Mouse (Mus musculus) brown adipose tissue, adult 24 weeks (tissue): Measurements from ENCODE around the gene Add2. TPM values are rescaled to one million over a fixed set of nuclear protein-coding genes. Genes with fewer than 3 reads are reported as not detected.

Source experiments
- H3K27ac ChIP-seq: fragments of 200-500 bp; replicated peaks from 2 replicates; pipeline ENCODE4 v1.5.1; 2012; ENCODE audit warnings: low read depth, mild to moderate bottlenecking, low read length
- H3K4me1 ChIP-seq: fragments of 200-500 bp; 2 replicates; pipeline ENCODE4 v1.6.1; 2012; ENCODE audit warnings: low read length, mixed read lengths; ENCODE audit not compliant: control insufficient read depth, insufficient read depth, insufficient read length
- H3K4me3 ChIP-seq: fragments of 200-500 bp; 2 replicates; pipeline ENCODE4 v1.5.1; 2012; ENCODE audit warnings: low read depth, mild to moderate bottlenecking, low read length, moderate library complexity; ENCODE audit not compliant: insufficient read depth
- polyA plus RNA-seq: library from polyadenylated mRNA; stranded (reverse); fragments of >200 nt; gene quantifications from 2 replicates; pipeline ENCODE4 v1.2.4, GENCODE M21; 2012; ENCODE audit not compliant: missing spikeins, insufficient read depth, insufficient read length

The Add2 gene
- polyA plus RNA-seq, 1 experiment = not detected

DNA sequence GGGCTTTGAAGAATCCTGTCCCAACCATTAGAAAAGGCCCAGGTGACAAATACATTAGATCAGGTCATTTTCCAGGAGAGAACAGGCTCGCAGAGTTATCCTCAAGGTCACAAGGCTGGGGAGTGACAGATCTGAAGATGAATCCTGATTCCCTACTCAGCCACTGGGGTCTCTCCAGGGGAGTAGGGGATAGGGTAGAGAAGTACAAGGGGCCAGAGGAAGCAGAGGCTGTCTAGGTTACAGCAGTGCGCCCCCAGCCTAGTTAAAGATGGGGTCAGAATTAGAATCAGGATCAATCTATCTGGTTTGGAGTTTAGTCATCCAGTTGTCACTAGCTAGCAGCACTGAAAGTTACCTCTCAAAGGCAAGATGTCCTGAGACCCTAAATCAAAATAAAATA is 331 bp upstream of the Add2 start:
- no peaks in the 10 kb centered on the region for H3K4me1 ChIP-seq
- no peak overlapping the region for H3K4me3 ChIP-seq
- no peak overlapping the region for H3K27ac ChIP-seq

DNA sequence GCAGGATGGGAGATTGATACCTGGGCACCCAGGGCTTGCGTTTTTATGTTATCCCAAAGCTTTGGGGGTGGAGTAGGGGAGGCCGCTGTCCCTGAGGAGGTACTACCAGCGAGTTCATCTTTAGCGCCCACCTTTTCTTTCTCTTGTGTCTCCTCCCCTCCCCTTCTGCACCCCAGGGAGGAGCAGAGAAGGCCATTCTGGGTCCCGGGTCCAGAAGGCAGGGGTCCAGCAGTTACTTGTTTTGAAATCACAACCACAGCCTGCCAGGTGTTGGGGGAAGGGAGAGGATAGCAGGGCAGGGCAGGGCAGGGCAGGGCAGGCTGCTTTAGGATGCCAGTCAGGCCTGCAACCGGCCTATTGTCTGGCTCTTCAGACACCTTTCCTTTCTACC is 837 bp downstream of the Add2 start:
- Histone ChIP-seq H3K4me1 (no peaks in the 10 kb centered on the region), H3K4me3 (no peak overlapping the region), H3K27ac (no peak overlapping the region)

DNA sequence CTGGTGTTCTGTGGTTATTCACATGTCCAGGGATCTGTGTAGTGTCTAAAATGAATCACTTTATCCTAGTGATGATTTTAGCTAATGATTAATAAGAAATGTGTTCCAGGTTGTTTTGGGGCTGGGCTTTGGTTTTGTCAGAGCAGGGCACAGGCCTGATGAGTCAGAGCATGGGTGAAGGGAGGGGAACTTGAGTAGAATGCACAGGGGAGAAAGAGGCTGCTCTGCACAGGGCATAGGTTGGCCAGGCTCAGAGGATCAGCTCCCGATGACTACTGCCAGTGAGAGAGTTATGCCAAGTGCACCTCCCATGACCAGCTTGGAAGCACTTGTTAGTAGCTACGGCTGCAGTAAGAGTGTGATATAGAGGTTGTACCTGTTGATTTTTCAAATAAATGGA is 3.0 kb downstream of the Add2 start:
- H3K27ac ChIP-seq = no peak overlapping the region
- H3K4me3 ChIP-seq = no peak overlapping the region
- H3K4me1 ChIP-seq = no peaks in the 10 kb centered on the region

DNA sequence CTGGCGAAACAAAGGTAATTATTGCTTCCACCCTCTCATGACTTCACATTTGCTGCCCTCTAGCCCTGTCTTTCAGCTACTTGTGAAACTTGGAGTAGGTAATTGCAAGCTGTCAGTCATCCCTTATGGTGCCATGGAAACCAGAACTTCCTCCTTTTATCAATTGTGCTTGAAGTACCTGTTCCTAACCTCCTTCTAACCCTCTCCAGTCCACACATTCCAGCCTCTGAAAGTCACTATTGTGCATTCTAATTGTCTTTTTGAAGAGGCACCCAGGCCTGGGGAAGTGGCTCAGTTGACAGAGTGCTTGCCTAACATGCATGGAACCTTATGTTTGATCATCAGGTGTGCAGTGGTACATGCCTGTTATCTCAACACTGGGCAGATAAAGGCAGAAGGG is 5.2 kb downstream of the Add2 start:
- H3K4me3 ChIP-seq = no peak overlapping the region
- no peak overlapping the region for H3K27ac ChIP-seq
- no peaks in the 10 kb centered on the region for H3K4me1 ChIP-seq

DNA sequence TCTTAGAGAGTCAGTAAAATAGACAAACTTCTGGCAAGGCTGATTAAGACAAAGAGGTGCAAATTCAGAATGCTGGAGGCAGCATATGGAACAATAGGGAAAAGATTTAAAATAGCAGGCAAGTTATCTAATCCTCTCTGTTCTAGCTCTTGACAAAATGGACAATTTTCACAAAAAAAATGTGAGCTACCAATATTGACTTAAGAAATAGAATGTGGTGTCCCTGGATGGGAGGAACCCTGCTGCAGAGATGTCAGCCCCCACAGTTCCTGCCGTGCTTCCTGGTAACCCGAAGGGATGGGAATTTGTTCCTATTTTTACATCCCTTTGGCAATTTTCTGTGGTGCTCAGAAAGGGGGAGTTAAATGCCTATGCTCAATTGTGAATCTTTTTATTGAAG is 10.4 kb downstream of the Add2 start:
- no peak overlapping the region for H3K4me3 ChIP-seq
- H3K27ac ChIP-seq = no peak overlapping the region
- H3K4me1 ChIP-seq = no peaks in the 10 kb centered on the region

DNA sequence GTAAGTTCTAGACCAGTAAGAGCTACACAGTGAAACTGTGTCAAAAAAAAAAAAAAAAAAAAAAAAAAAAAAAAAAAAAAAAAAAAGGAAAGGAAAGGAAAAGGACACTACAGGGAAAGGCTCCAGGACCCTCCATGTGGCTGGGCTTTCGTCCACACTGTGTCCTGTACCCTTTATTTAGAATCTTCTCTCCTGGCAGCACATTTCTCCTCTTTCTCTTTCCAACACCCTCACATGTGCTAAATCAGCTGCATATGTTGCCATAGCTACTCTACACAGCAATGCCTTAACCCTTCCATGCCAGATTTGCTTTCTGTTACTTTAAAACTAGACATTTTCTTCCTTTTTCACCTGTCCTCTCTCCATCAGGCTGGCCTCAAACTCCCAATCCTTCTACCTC is 11.7 kb downstream of the Add2 start:
- no peak overlapping the region for H3K27ac ChIP-seq
- no peaks in the 10 kb centered on the region for H3K4me1 ChIP-seq
- H3K4me3 ChIP-seq = no peak overlapping the region

DNA sequence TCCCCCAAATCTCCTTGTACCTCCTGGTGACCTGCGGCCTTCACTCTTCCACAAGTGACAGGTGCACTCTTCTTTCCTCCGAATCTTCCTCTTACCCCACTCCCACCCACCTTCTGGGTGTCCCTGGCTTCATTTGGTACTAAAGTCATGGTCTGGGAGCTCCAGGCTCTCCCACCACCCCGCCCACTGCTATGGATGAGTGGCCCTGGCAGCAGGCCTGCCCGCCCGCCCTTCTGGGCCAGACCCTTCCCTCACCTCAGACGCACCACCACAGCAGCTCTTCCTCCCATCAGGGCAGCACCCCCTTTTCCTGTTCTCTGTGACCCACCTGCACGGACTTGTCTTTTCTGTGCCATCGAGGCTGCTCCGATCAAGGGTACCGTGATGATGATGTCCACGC is 19.0 kb downstream of the Add2 start:
- no peaks in the 10 kb centered on the region for H3K4me1 ChIP-seq
- no peak overlapping the region for H3K27ac ChIP-seq
- no peak overlapping the region for H3K4me3 ChIP-seq

DNA sequence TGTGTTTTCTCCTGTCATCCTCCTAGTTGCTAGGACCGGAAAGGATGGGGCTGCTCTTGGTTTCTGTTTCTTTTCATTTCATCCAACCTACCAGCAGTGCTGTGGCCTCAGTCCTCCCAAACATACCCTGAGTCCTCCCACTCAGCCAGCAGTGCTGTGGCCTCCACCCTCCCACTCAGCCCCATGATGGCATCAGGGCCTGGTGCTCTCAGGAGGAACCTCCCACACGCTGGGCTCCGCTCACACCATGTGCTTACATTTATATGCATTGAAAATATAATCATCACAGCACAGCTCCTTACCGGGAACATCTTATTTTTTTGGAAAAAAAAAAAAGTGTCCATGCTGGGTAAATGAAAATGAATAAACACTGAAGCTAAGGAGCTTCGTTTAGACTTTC is 20.0 kb downstream of the Add2 start:
- H3K27ac ChIP-seq = no peak overlapping the region
- no peak overlapping the region for H3K4me3 ChIP-seq
- H3K4me1 ChIP-seq = no peaks in the 10 kb centered on the region

DNA sequence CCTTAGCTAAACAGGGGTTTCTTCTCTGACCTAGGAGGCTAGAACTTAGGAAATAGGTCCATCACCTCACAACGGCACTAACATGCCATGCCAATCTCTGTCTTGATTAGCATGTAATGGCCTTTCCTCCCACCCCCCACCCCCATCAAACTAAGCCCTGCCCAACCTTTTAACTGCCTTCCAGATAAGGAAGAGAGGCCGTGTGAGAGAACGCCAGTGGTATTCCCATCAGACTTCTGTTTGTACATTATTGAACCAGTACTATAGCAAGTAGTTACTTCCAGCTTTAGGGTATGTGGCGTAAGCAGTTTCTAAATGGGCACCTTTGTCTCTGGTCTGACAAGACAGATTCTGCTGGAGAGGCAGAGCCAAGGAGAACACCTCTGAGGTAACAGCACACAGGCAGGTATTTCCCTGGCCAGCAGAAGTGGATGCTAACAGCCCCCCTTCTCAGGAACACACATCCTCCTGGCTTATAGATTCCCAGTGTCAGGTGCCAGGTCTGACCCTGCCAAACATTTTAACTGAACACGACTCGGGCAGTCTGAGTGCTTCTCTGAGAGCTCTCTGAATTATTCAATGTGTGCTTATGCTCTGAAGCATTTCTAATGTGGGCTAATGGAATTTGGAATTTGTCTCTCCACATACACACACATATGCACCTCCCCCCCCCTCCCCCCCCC is 22.2 kb downstream of the Add2 start:
- Histone ChIP-seq H3K4me1 (no peaks in the 10 kb centered on the region), H3K4me3 (no peak overlapping the region), H3K27ac (no peak overlapping the region)

DNA sequence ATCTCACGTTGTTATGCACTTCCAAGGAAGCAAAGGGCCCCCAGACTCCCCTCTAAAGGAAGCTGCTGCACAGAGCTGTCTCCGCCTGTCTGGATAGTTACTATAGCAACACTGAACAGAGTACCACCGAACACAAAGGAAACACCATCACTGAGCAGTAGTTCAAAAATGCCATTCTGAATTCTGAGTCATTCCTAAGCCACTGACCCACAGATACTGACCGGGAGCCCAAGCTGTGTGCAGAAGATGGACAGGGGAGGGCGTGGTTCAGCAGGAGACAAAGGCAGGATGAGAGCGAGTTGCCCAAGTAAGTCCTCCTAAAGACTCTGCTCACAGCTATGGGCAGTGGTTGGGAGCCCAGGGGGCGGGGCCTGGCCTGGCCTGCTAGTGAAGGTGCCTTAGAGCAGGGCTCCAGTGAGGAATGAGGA is 23.6 kb downstream of the Add2 start:
- no peak overlapping the region for H3K27ac ChIP-seq
- H3K4me1 ChIP-seq = no peaks in the 10 kb centered on the region
- no peak overlapping the region for H3K4me3 ChIP-seq

DNA sequence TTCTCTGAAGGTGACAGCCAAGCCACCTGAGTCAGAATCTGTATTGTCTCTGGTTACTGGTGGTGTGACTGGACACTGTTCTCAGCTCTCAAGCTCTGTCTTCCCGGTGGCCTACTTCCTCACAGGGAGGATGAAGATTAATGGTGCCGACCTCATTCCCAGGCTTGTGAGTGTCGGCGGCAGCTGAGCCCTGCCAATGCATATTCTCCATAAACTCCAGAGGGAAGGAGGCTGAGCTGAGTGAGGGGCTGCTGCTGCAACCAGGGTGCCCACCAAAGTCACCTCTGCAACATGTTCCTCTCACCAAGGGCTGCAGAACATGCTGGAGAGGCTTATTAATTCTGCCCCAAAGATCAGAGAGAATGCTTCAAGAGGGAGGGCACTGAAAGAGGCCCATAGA is 24.1 kb downstream of the Add2 start:
- no peak overlapping the region for H3K4me3 ChIP-seq
- H3K4me1 ChIP-seq = no peaks in the 10 kb centered on the region
- no peak overlapping the region for H3K27ac ChIP-seq

DNA sequence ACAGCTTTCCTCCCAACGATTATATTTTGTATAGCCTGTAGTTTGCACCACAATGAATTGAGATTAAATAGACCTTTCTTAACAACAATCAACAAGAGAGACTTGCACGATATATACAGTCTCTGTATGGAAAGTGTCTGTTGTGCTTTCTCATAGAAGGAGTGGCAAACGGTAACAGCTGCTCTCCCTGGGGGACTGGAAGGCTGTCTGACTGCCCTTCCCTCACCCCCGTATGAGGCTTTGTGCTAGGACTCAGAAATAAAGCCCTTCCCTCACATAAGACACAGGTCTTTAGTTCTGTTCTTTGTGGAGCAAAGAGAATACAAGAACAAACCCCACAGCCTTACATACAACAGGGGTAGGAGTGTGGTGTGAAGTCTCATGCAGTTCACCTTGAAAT is 24.6 kb downstream of the Add2 start:
- Histone ChIP-seq H3K4me3 (no peak overlapping the region), H3K27ac (no peak overlapping the region)

DNA sequence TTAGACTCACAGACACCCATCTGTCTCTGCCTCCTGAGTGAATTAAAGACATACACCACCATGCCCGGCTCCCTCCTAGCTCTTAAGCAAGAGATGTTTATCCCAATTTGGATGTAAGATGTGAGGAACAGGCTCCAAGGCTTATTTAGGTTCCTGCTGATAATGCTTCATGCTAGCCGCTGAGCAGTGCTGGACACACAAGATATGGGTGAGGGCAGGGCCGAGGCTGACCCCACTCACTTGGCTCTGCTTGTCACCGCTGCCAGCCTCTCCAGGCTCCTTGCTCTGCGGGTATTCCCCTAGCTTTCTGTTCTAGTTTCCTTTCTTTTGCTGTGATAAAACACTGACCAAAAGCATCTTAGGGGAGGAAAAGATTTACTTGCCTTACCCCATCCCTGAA is 25.1 kb downstream of the Add2 start:
- no peak overlapping the region for H3K27ac ChIP-seq
- H3K4me1 ChIP-seq = no peaks in the 10 kb centered on the region
- no peak overlapping the region for H3K4me3 ChIP-seq

More for the DNA sequence above, 24.6 kb downstream of the Add2 start:
- no peaks in the 10 kb centered on the region for H3K4me1 ChIP-seq

DNA sequence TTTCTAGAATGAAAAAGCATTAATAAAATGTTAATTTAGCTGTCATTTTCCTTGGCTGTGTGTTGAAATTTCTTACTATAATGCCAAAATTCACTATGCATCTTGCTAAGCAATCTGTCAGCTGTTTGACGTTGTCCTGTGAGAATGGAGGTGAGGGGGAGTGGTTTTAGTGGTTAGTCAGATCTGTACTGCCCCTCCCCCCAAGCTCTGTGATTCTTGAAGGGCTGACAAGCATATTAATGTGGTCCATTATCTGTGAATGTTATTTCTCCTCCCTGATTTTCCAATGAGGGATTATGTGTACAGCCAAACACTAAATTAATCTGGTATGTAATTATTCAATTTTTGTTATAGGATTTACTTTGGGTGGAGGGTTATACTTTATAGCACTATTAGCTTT is 30.0 kb downstream of the Add2 start:
- H3K27ac ChIP-seq = no peak overlapping the region
- no peaks in the 10 kb centered on the region for H3K4me1 ChIP-seq
- H3K4me3 ChIP-seq = no peak overlapping the region

DNA sequence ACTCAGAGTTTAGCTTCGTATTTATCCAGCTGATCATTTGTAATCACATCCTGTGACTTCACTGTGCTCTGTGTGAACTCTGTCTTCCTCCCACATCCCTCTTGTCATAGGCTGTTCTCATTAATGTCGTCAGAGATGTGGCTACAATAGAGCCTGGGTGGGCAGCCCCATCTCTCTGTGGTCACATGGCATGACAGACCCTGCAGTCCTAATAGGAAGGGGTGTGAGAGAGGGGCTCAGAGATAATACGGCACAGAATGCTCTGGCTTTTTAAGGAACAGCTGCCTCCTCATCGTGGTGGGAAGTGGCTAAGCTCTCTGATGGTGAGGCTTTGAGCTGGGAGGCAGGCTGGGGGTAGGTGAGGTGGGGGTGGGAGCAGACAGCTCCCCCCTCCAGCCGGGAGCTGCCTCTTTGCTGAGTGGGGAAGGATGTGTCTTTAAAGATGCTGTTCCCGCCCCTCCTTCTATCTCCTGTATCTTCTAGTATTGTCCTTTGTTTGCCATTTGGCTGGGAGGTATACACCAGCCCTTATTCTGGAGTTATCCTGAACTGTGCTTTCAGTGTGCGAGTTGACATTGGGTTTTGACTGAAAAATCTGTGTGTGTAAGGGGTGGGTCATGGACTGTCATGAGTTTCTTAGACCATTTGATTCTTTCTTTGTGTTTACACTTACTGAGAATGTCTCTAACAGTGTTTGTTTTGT is 30.8 kb downstream of the Add2 start:
- H3K4me3 ChIP-seq = no peak overlapping the region
- H3K27ac ChIP-seq = no peak overlapping the region
- H3K4me1 ChIP-seq = no peaks in the 10 kb centered on the region

DNA sequence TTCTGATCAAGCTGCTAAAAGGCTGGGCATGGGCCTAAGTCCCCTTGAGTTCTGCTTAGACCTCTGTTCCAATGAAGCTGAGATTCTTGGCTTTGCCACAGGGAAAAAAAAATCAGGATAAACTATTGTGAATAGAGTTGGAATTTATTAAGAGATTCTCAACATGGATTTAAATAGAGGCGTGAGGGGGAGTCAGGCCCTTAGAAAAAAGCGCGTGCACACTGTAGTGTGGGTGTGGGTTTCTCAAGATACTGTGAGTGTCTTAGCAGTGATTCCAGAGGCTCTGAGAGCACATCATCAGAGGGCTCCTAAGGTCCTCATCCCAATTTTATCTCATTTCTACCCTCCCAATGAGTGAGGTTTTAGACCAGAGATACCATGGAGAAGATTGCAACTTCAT is 31.7 kb downstream of the Add2 start:
- no peak overlapping the region for H3K27ac ChIP-seq
- H3K4me3 ChIP-seq = no peak overlapping the region
- H3K4me1 ChIP-seq = no peaks in the 10 kb centered on the region
